Mouse (Mus musculus): Measurements from ENCODE around the gene Nav2.

Gene Nav2

GRCm38 (mm10) chr7:49503419-49503818, 594.9 kb downstream of the Nav2 start:
- no peak for DNase-seq

- no peak for DNase-seq
These were observed 595.4 kb downstream of the Nav2 start for GRCm38 (mm10) chr7:49503881-49504280.

GRCm38 (mm10) chr7:49504297-49504696, 595.8 kb downstream of the Nav2 start:
- DNase-seq: no peak

GRCm38 (mm10) chr7:49505024-49505423, 596.5 kb downstream of the Nav2 start:
- DNase-seq: no peak

GRCm38 (mm10) chr7:49506085-49506820, 597.7 kb downstream of the Nav2 start:
- no peak for DNase-seq

- no peak for DNase-seq
These were observed 599.5 kb downstream of the Nav2 start for GRCm38 (mm10) chr7:49507943-49508506.

- no peak for DNase-seq
These were observed 603.4 kb downstream of the Nav2 start for GRCm38 (mm10) chr7:49511820-49512453.

- no peak for DNase-seq
These were observed 605.4 kb downstream of the Nav2 start for GRCm38 (mm10) chr7:49513763-49514437.

- DNase-seq: no peak
These were observed 606.5 kb downstream of the Nav2 start for GRCm38 (mm10) chr7:49515012-49515411.

GRCm38 (mm10) chr7:49520504-49520903, 612.0 kb downstream of the Nav2 start:
- DNase-seq: no peak

- no peak for DNase-seq
These were observed 612.8 kb downstream of the Nav2 start for GRCm38 (mm10) chr7:49521349-49521748.

GRCm38 (mm10) chr7:49521976-49522375, 613.5 kb downstream of the Nav2 start:
- DNase-seq: no peak

- DNase-seq: no peak
These were observed 614.0 kb downstream of the Nav2 start for GRCm38 (mm10) chr7:49522411-49523114.

- DNase-seq: no peak
These were observed 614.6 kb downstream of the Nav2 start for GRCm38 (mm10) chr7:49523115-49523445.

GRCm38 (mm10) chr7:49523729-49524128, 615.2 kb downstream of the Nav2 start:
- DNase-seq: no peak

GRCm38 (mm10) chr7:49525348-49526100, 617.0 kb downstream of the Nav2 start:
- DNase-seq: no peak

- DNase-seq: no peak
These were observed 617.6 kb downstream of the Nav2 start for GRCm38 (mm10) chr7:49526101-49526499.

- no peak for DNase-seq
These were observed 619.0 kb downstream of the Nav2 start for GRCm38 (mm10) chr7:49527495-49527894.

GRCm38 (mm10) chr7:49527925-49528324, 619.4 kb downstream of the Nav2 start:
- no peak for DNase-seq

- DNase-seq: no peak
These were observed 621.0 kb downstream of the Nav2 start for GRCm38 (mm10) chr7:49529498-49529897.

- DNase-seq: no peak
These were observed 625.1 kb downstream of the Nav2 start for GRCm38 (mm10) chr7:49533571-49533970.

GRCm38 (mm10) chr7:49534208-49534607, 625.7 kb downstream of the Nav2 start:
- DNase-seq: no peak
